Mouse (Mus musculus): ENCODE measurements at regions not wholly inside any gene's neighbourhood (a gene's known extent, or its start where the extent isn't known, plus 50 kb on each side); places are given as distances from the start of the nearest gene placed in this dataset.
"Not testable (repeated sequence)": the region's sequence is repeated elsewhere in the genome, so short reads cannot be mapped to it uniquely, and the experiment has no call there.

DNA sequence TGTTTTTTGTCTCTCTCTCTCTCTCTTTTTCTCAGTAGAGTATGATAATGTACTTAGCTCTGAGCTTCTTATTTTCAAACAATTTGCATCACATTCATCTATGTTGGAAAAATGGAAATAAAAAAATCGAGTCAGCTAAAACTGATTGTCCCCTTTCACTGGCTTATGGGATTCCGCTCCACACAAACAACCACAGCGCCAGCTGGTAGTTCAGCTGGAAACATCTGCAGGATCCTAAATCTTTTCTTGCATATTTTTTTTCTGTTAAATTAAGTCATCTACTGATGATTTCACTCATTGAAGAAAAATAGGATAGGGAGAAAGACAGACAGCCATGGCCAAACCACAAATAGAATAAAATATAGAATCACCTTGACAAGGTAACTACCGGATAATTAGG is 414.8 kb downstream of the Ets1 start:
- DNase-seq, result no peak

DNA sequence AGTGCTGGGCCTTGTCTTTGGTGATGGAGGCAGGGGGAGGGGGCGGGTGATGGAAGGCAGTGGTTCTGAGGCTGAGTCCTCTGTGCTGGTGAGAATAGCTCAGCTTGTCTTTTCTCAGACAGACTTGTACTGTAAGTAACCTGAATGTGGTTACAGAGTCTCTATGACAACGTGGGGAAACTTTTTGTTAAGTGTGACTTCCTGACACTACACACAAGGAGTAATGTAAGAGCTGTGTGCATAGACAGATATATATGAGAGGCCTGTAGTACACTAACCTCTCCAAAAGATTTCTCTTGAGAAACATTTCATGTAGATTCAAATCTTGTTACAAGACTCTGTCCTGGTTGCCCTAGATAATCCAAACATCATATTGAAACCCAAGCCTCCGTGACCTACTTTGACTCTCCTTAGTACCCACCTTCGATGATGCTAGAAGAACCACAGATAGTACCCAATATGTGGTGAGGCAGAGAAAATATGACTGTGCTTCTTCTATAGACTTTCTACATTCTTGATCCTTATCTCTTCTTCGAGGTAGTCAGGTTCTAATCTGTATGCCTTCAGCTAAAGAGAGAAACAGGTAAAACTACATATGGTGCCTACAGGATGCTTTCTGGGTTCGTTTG is 424.7 kb downstream of the Ets1 start:
- DNase-seq, result no peak

DNA sequence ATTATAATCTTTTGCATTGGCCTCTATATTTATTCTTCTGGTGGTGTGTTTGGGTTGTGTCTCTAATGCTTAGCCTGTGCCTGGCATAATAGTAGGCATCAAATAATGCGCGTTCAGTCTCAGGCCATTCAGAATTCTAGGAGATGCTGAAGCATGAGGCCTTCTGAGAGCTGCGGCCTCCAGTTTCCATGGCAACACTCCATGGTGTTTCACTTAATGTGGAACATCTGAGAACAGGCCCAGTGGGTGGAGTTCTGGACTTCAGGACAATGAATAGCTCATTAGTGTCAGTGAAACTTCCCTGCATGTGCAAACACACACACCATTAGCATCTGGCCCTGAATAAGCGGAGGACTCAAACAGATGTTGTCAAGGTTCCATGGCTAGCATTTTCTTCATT is 426.5 kb downstream of the Ets1 start:
- no peak for DNase-seq

DNA sequence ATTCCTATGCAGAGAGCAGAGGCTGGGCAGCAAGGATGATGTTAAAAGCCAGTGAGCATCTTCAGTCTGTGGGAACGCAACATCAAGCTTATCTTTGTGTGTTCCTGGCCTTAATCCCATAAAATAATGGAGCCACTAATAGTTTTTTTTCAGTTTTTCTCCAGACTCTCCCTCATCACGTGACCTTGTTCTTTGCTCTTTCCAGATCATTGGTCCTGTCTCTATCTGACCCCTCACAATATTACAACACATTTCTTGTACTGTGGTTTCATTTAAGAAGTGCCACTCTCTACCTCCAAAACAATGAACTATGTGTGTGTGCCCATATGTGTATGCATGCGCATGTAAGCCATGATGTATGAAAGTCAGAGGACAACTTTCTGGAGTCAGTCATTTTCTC is 429.3 kb downstream of the Ets1 start:
- no peak for DNase-seq

DNA sequence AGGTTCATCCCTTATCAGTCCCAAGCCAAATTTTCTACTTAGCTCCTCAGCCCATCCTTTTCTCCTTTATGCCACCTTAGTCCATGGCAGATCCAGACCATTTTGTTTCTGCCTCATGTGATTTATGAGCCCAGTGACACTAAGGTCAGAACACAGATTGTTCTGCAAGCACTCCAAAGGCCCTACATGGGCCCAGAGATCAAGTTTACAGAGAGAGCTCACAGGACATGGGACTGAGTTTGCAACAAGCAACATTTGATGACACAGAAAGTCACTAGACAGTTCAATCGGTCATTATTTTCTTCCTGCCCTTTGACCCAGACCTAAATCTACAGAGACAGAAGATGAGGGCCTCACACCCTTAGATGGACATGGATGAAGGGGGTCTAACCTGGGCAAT is 431.5 kb downstream of the Ets1 start:
- DNase-seq, result no peak

DNA sequence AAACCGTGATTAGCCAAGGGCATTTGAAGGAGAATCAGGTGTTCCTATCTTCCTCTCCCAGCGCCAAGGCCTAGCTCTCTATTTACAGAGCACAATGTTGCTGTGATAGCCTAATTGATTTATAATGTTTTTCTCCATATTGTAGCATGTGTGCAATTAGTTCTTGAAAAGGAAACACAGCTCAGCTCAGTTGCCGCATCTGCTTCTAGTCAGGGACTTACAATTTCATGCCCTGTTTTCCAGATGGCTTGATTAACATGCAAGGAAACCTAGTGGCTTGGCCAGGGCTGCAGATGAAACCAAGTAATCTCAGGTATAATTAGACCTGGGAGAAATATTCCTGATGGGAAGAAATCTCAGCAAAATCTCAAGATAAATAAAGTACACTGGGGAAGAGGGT is 434.1 kb downstream of the Ets1 start:
- no peak for DNase-seq

DNA sequence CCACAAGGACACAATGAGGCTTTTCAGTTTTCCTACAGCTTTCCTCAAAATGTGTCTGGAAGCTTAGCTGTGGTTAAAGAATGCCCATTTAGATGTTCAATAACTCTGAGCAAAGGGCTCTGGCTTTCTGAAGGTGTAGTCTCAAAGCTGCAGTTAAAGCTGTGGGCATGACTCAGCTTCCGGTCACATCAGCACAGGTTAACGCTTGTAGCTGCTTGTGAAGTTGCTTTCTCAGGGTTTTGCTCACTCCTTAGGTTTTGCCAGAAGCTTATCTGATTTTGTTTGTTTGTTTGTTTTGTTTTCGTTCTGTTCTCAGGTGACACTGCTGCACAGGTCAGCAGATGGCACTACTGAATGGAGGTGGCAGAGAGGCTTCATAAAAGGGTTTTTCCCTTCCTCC is 444.2 kb downstream of the Ets1 start:
- DNase-seq, result no peak

DNA sequence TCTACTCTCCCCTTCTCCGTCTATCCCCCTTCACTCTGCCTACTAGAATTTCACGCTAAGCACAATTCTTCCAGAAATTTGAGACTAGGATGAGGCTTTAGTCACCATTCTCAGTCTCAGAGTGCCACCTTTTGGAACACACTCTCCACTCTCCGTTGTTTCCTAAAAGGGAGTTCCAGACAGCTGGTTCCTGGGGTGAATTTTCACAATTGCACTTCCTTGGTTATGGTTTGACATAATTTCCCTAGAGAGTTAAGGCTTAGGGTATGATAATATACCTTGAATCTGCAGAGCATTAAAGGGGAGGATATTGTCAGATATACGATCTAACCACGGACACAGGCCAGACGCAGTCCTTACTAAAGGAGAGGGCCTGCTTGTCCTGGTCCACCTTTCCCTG is 444.8 kb downstream of the Ets1 start:
- DNase-seq, result no peak

DNA sequence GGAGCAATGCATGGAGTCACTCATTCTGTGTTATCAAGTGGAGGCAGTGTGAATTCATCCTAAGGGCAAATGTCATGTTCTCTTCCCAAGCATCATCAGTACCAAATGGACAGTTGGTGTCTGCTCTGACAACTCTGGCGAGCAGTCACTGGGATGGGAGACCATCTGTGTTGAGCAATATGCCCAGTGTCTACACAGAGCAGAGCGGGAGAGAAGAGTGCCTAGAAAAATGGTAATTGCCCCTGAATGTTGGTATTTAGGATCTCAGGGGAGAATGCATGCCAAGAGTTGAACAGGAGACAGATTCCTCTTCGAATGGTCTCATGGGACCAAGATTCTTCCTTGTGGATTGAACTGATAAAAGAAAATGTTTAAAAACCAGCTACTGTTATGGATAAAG is 454.0 kb downstream of the Ets1 start:
- DNase-seq, result no peak

DNA sequence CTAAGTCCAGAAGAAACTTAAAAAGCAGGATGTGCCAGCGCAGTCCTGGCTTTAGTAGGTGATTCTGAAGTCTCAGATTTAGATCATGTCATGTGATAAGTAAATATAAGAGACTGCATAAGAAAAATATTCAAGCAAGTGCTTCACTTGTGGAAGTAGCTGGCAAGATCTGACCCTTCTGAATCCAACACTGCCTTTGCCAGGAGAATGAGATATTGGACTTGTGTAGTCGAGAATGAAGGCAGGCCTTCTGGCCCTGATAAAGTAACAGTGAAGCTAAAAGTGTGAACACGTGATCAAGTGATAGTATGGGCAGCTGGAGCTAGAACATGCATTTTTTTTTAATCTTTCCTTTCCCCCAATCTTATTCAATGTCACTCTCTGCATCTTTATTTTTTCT is 455.6 kb downstream of the Ets1 start:
- no peak for DNase-seq

DNA sequence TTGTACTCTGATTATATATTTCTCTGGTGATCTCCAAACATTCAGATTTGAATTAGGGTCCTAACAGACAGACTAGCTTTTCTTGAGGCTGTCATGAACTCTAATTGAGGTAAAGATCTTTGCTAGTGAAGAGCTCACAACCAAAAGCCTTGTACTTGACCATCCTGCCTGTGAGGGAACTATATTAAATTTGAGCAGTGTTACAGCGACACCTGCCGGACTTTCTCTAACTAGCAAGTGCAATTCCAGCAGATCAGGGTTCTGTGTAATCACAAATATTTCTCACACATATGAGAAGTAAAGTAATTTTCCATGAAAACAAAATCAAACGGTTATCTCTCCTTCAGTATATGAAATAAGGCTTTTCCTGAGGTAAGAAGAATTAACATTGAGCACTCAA is 459.6 kb downstream of the Ets1 start:
- DNase-seq, result peak; percentile 43 to 78

DNA sequence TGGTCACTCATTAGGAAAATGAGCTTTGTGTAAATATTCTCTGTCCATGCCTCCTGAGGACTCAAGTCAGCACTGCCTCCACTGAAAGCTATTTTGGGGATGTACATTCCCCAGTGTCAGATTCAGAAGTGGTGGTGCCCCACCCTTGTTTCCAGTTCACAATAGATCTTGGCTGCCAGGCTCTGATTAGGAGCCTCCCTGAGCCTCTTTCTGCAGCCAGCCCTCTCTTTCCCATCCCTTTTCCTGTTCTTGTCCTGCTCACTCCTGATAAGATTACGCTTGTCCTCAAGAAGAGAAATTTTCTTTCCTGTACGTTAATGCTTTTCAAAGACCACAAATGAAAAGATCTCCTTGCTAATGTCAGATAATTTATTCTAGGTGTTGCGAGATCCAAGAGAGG is 465.2 kb downstream of the Ets1 start:
- no peak for DNase-seq

DNA sequence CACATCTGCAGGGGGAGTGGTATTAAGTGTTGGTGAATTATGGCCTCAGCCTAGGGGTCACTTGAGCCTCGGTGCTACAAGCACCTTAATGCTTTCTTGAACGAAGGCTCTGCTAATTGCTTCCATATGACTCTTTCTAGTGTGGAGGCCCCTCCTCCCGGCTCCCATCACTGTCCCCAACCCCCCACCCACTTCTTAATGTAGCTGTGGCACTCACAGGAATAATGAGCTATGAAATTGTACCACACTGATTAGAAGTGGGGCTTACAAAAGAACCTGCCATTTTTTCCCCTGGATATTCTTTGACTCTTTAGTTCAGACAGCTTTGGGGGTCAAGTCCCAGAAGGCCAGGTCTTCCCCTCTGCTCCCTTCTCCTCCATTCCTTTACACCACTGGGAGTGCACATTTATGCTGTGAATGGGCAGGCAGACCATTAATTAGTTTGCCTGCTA is 468.6 kb downstream of the Ets1 start:
- DNase-seq, result no peak

DNA sequence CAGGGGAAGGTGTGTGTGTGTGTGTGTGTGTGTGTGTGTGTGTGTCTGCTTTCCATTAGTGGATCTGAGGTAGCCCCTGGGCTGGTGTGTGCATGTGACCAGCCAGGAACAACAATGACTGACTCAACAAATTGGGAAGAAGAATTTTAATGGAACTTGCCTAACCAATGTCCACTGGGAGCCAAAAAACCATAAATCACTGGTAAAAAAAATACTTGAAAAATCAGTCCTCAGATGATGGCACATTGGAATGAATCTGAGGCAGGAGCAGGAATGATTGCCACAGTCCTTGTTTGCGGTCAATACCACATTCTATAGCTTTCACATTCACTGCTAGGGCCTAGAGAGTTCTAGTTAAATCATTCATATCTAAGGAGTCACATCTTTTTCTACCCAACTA is 487.8 kb downstream of the Ets1 start:
- DNase-seq, result no peak

DNA sequence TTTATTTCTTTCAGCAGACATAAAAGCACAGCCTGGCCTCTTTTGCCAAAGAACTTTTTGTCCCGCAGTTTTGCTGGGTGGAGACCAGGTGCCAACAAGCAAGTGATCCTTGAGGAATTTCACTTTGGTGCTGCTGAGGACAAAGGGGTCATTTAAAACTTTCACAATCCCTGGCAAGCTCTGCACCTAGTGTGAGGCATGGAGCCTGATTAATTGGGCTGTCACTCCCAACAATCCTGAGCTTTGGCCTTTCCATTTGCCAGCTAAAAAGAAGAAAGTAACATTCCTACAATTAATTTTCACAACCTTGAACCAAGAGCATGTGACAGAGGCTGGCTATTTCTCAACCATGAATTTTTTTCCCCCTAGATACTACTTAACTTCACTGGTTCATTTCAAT is 516.2 kb downstream of the Ets1 start:
- no peak for DNase-seq

DNA sequence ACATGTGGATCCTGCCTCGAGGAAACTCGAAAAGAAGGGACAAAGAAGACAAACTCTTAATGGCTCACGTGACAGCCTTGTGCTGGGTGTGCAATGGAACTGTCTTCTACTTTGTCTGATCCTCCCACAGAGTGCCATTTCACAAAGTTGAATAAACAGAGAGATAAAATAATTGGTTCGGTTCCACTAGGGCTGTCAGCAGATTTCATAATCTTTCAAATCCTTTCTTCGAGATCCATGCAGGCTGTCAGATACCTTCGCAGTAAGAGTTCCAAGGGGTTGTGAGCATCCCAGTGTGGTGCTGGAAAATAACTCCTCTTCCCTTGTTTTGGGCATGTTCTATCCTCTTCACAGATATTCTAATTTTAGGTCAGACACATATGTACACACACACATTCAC is 532.1 kb downstream of the Ets1 start:
- DNase-seq, result no peak

DNA sequence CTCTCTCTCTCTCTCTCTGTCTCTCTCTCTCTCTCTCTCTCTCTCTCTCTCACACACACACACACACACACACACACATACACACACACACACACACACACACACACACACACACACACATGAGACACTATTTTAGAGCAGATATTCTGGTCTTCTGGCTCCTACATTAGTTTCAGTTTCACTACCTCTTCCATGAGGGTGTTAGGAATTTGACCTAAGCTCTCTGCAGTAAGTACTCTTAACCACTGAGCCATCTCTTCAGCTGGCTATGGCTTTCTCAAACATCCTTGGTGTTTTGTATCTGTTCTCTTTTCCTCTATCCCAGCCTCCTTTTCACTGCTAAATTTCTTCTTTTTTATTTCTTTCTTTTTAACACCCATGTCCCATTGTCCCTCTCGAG is 533.1 kb downstream of the Ets1 start:
- DNase-seq, result not testable (repeated sequence)

DNA sequence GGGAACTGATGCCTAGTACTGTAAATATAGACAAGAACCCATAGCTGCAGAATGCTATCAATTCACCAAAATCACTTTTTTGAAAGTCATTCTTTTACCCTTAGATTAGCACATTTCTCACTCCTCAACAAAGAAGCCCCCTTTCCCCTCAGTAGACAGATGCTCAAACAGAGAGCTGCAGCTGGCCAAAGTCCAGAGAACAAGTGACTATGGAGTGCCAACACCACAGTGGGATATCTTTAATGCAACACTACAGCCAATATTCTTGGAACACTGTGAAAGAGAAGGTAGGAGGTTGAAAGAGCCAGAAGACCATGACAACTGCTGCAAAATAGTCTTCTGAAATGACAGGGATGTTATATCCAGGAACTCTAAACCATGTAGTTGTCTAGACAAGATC is 544.0 kb downstream of the Ets1 start:
- no peak for DNase-seq

DNA sequence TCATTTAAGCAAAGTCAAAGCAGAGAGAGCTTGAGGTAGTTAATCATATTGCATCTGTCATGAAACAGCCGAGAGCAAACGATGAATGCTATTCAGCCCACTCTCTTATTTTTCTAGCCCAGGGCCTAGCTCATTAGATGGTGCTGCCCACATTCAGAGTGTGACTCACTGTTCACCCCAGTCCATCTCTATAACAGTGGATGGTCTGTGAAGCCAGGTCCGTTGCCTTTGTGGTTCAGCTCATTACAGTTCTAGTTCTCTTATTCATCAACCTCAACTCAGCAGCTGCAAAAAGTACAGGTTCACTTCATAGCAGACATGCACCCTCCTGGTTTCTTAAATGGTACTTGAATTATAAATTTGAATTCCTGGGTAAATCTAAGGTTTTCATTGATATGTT is 551.2 kb downstream of the Ets1 start:
- DNase-seq, result no peak

DNA sequence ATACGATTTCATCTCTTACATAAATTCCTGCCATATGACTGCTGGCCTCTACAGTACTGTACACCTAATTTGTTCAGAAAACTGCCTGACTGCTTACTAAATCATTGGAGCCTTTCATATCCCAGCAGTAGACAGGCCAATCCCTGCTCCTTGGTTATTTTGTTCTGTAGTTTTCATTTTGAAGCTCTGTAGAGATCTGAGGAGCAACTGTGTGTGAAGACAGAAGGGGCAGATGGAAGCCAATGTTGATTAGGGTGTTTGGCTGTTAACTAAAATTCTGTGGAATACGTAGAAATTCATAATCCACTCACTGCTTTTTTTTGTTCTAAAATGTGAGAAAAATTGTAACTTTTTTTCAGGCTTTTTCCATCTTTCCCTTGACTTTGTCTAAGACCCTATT is 573.1 kb downstream of the Ets1 start:
- no peak for DNase-seq

DNA sequence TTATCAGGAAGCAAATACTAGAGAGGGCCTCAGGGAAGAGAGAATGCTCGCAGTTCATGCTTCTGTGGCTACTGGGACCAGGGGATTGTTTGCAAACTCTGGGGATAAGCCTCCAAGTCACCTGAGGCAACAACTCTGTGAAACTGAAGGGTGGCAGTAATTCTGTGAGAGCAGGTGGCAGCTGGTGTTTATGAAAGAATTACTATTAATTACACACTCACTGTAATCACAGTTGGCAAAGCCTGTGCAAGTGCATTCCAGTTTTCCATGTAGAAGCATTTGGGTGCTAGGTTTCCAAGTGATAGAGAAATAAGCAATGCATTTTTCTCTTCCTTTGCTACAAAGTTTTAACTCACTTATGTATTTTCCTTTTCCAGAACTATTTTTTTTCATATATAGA is 578.5 kb downstream of the Ets1 start:
- DNase-seq, result no peak

DNA sequence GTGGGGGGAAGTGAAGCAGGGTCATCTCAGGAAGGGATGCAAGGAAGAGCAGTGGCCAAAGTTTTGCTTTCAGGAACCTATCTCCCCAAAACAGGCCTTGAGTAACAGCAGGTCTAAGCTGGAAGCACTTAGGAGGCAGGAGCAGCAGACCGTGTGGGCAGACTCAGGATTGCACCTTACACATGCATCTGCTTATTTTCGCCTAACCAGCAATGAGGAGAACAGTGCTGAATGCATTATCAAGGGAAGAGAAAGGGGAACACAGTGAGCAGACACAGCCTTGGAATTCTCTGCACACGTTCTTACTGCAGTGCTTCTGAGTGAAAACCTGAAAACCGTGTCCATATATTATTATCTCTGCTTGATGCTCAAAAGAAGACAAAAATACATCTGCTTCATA is 585.0 kb downstream of the Ets1 start:
- no peak for DNase-seq

DNA sequence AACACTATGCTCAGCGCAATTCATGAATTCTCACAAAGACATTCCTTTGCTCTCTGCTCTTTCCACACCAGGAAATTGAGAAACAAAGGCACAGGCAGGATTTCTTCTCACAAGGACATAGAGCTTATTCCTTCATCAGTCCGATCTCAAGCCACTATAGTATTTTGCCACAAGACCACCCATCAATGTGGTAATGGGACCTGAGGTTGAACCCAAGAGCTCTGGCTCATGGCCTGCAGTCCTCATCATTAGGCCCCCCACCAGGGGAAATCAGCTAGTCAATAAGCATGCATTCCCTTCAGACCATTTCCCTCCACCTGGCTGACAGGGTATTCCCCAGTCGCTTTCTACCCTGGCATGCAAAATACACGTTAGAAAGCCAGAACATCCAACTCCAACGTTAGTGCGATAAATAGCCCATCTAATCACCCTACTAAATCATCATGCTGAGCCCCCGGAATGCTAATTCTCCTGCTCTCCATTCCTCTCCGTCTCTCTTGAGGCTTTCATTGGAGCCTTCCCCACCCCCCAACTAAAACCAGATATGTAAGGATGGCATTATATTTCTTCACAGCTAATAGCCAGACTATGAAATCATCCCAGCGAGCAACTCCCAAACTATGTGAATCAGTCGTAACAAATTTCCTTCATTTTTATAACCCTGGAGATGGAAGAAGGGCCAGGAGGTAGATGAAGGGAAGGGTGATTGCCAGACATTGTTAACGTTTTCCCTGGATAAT is 586.2 kb downstream of the Ets1 start:
- DNase-seq, result no peak

DNA sequence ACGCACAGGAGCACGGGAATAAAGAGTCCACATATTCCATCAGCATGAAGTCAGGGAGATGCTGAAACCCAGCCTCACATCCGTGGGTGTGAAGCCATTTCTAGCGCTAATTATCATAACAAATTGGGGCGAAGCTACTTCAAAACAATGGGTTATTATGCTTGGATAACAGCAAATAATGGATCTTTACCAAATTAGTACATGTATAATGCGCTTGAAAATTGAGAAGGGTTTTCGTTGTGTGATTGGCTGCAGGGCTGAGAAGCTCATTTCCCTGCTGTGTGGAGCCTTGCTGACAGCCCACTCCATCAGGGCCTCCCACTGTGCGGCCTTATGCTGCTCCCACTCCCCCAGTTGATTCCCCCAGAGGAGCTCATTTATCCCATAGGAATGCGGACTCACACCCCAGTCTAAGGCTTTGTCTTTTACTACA is 597.7 kb downstream of the Ets1 start:
- DNase-seq, result no peak

DNA sequence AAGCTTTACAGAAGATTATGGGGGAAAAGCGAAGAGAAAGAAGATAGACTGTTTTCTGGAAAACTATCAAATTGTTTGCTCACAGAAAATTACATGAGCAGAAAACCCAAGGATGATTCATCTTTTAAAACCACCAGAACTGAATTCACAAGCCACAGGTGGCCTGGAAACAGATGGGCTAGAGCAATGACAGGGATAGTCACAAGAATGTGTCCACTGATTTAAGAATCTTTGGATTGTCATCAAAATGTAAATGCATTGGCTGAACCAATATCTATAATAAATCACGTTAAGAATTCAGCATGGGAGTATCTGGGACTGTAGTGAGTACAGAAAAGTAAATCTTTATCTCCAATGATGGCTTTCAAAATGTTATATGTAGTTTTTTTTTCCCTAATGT is 602.2 kb downstream of the Ets1 start:
- DNase-seq, result no peak

Data from spleen, adult 18-20 months (tissue).